Mouse (Mus musculus) frontal cortex, postnatal 36 days (tissue): Measurements from ENCODE around the gene Rnf181.

ENCODE experiments used
- DNase-seq, 2 experiments: peaks; one replicate each; pipeline ENCODE4 v3.0.0; 2022; ENCODE audit warnings: low spot score in 2 of 2

Gene Rnf181

GRCm38 (mm10) chr6:72326274-72326673, 40.5 kb downstream of the Rnf181 start:
- peak in 1 of 2 experiments; percentile 53 for DNase-seq

- no peak for DNase-seq
Measured at GRCm38 (mm10) chr6:72323786-72324508, 42.8 kb downstream of the Rnf181 start.

DNA sequence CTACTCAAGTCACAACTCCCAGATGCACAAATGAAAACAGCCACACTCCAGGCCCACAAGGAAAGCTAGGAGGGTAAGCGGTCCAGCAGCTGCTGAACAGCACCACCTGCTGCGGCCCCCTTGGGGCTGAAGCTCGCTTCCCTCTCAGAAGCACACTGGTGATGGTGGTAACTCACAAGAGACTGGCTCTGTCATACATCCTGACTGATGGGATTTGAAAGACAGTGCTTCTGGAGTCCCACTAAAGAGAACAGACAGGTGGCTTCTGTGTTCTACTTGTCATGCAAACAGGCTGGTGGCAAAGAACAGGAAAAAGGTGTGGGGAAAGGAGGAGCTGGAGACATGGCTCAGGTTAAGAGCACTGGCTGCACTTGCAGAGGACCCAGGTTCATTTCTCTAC, 43.8 kb downstream of the Rnf181 start:
- DNase-seq = no peak

DNA sequence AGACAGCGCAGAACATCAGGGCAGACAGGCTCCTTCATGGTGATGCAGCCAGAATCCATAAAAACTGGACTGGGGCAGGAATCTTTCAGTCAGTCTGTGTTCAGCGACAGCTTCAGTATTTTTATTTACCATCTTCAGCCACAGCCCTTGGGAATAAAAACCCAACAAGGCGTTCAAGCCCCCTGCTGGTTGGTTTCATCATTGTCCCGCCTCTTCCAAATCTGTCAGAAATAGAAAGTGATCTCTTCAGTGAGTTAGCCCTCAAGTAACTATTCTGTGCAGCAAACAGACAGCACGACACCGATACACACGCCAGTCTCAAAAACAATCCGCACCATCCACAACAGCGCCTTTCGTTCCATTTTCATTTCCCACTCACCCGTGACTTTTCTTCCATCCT, 47.7 kb downstream of the Rnf181 start:
- peak; percentile 52 to 68 for DNase-seq

DNA sequence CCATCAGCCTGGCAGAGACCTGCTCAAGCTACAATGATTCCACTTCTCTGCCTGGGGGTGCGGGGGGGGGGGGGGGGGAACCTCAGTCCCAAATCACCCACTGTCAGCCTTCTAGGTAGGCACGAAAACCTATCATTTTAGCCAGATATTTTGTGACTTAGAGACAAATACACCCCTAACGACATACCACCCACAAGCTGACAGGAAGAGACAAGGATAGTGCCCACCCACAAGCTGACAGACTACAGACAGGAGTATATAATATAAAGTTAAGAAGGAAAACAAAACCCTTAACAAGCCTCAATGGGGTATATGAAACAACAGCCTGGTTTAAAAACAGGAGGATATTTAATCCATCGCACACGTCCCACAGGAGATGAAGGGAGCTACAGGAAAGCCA, 48.3 kb downstream of the Rnf181 start:
- peak; percentile 8 for DNase-seq

DNA sequence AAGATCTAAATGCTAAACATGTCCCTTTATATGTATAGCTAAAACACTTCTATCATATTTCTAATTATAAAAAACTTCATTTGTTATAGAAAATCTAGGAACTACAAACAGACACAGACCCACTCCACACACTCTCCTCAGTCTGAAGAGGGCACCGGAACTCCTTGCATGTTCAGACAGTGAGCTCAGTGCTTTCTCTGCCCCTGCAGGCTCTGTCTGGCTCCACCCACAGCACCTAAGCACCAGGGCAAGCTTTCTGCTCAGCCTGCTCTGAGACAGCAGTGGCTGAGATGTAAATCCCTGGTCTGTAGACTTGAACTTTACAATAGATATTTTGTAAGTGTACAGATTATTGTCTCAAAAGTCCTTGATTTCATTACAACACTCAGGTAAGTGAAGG, 50.7 kb downstream of the Rnf181 start:
- no peak for DNase-seq

DNA sequence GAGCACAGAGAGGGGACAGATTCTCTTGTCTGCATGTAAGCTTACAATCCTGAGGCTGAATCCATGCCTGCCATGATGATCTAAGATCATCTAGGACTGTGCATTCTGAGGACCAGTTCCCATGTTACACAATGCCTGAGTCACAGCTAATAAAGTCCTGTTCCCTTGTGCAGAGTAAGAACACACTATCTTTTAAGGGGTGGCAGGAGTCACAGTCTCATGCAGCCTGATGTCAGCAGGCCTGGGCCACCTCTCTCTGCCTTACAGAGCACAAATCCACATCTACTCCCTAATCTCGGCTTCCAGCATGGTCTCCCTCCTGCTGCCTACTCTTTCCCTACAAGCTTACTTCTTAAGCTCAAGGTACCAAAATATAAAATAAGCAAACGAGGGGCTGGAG, 51.4 kb downstream of the Rnf181 start:
- no peak for DNase-seq

GRCm38 (mm10) chr6:72313124-72313867, 53.5 kb downstream of the Rnf181 start:
- DNase-seq = no peak

DNA sequence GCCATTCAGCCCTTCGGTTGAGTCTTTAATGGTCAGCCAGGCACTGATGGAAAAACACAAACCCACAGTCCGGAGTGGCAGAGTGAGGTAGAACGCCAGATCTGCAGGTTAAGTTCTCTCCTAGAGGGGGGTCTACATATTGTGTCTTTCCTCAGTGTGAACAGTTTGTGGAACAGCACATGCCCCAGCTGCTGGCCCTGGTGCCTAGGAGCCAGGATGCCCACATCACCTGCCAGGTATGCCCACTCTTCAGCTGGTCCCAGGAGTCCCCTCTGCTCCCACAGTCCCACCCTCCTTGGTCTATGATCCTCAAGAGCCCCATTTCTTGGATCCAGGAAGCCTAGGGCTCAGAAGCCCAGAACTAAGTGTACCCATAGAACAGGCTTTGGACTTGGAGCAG, 54.6 kb downstream of the Rnf181 start:
- no peak for DNase-seq
